Mouse (Mus musculus): Measurements from ENCODE around the gene Srsf3. TPM values are rescaled to one million over a fixed set of nuclear protein-coding genes. Genes with fewer than 3 reads are reported as not detected.

The Srsf3 gene
- polyA plus RNA-seq, 1 experiment from 2014 or later, result 532 TPM

DNA sequence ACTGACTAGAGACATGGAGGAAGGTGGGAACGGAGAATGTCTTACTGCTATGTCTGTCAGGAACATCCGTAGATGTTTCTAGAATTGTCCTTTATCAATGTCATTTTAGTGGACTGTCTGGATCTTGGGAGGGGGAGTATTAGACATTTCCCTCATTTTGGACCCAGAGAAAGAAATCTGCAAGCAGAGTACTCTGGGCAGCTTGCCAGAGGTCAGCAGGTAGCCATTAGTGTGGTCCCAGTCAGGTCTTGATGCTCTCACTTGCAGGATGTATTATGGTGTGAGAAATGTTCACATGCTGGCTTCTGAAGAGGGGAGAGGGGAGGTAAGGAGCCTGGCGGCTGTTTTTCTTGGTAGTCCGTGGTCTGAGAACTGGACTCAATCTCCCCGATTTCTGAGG is 60.1 kb downstream of the Srsf3 start:
- ATAC-seq (replicated peaks; ENCODE audit: low FRiP score) (no peak), DNase-seq (ENCODE audit: low spot score) (no peak)
- Histone ChIP-seq H3K27ac (ENCODE audit: low read depth, low read length) (no peak overlapping the region), H3K4me3 (ENCODE audit: low read depth, low read length) (no peak overlapping the region), H3K4me2 (no peak overlapping the region), H3K9ac (ENCODE audit: low read depth, low read length) (no peak overlapping the region), H3K27me3 (replicated peaks; ENCODE audit: control insufficient read depth, insufficient read depth, low read length) (peaks cover 28% of the 10 kb centered on the region), H3K9me3 (ENCODE audit: control insufficient read depth, low read length) (no peaks in the 10 kb centered on the region), H3K36me3 (ENCODE audit: control insufficient read depth, insufficient read depth, low read length) (no peaks in the 10 kb centered on the region), H3K4me1 (replicated peaks; ENCODE audit: control insufficient read depth, insufficient read depth, low read length) (peaks cover 11% of the 10 kb centered on the region)
- WGBS, result 56% methylated on average over 5 of the region's 5 CpGs

Other genes with a start within 250 kb of the Srsf3 start
- gene Brpf3, start 231.5 kb upstream of the Srsf3 start, polyA plus RNA-seq (2014; fragmentation: Nextera tagmentation; extraction: Ambion mirVana), result 29.3 and 34.8 TPM in 2 replicates
- gene Pnpla1, start 174.2 kb upstream of the Srsf3 start, polyA plus RNA-seq (2014; fragmentation: Nextera tagmentation; extraction: Ambion mirVana), result 0.05 TPM in 1 of 2 replicates, not detected in the other
- 0.08 and 0.48 TPM in 2 replicates for gene 4930539E08Rik, start 117.3 kb upstream of the Srsf3 start, polyA plus RNA-seq (2014; fragmentation: Nextera tagmentation; extraction: Ambion mirVana)
- 0.30 and 0.92 TPM in 2 replicates for gene Pxt1, start 88.8 kb upstream of the Srsf3 start, polyA plus RNA-seq (2014; fragmentation: Nextera tagmentation; extraction: Ambion mirVana)
- gene Kctd20, start 80.7 kb upstream of the Srsf3 start, polyA plus RNA-seq (2014; fragmentation: Nextera tagmentation; extraction: Ambion mirVana), result 75.2 and 89.2 TPM in 2 replicates
- 83.3 and 90.1 TPM in 2 replicates for gene Stk38, start 24.6 kb upstream of the Srsf3 start, polyA plus RNA-seq (2014; fragmentation: Nextera tagmentation; extraction: Ambion mirVana)
- gene Cdkn1a, start 58.3 kb downstream of the Srsf3 start, polyA plus RNA-seq (2014; fragmentation: Nextera tagmentation; extraction: Ambion mirVana), result 12.2 and 13.8 TPM in 2 replicates
- 4.4 TPM in 2 replicates for gene Rab44, start 81.5 kb downstream of the Srsf3 start, polyA plus RNA-seq (2014; fragmentation: Nextera tagmentation; extraction: Ambion mirVana)
- 0.93 and 1.1 TPM in 2 replicates for gene Cpne5, start 205.5 kb downstream of the Srsf3 start, polyA plus RNA-seq (2014; fragmentation: Nextera tagmentation; extraction: Ambion mirVana)
- 200 and 201 TPM in 2 replicates for gene Ppil1, start 231.6 kb downstream of the Srsf3 start, polyA plus RNA-seq (2014; fragmentation: Nextera tagmentation; extraction: Ambion mirVana)
- 70.9 and 72.7 TPM in 2 replicates for gene BC004004, start 236.2 kb downstream of the Srsf3 start, polyA plus RNA-seq (2014; fragmentation: Nextera tagmentation; extraction: Ambion mirVana)

Measured in liver, embryonic 11.5 days (tissue).